ENCODE assay signal across 15 mouse cellular contexts in the genomic region with DNA sequence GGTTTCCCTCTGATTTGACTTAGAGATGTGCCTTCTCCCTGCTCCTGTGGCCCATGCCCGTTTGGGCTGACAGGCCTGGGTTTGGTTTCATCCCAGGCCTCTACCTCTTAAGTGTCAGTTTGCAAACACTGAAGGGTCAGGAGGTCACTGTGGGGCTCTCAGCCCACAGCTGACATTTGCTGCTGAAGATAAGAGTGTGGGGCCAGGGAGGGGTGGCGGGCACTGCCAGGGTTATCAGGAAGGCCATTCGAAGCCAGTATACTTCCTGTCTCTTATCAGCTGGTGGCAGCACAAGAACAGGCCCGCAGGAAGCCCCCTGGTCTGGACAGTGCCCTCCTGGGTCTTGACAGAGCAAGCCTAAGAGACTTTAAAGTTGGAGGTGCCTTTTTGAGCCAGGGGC. TPM values are rescaled to one million over a fixed set of nuclear protein-coding genes. Genes with fewer than 3 reads are reported as not detected.
A peak's percentile ranks its signal among the peaks of the same experiment; 100 is the strongest.
DNase-seq lines count a peak whose midpoint lies in the region; ATAC-seq and TF ChIP-seq lines count a peak whose summit lies in the region.
"Had no signal": no experiment of that assay in that cellular context is flagged by ENCODE, and none has a peak within 500 bp of the region (broad histone marks: within the 10 kb centered on the region; RNA-seq: fewer than 3 reads in every experiment).

No protein-coding gene starts in this region.

- peaks cover 60% of the 10 kb centered on the region for H3K36me3 ChIP-seq in liver, postnatal 0 days (replicated peaks; ENCODE audit: insufficient read depth, low read length)
- H3K36me3 ChIP-seq in stomach, embryonic 15.5 days, result peaks cover 12% of the 10 kb centered on the region; the same call in 1 of the 2 replicates
- H3K36me3 ChIP-seq in limb, embryonic 10.5 days, result peaks cover 64% of the 10 kb centered on the region
- H3K36me3 ChIP-seq: midbrain, embryonic 15.5 days had no signal

- H3K9ac ChIP-seq in liver, postnatal 0 days (replicated peaks), result peak overlapping the region; percentile 36
- H3K9ac ChIP-seq in stomach, embryonic 15.5 days, result no peak overlapping the region
- H3K9ac ChIP-seq: limb, embryonic 12.5 days; midbrain, embryonic 15.5 days had no signal

- ATAC-seq in liver, postnatal 0 days, result peak; percentile 65
- peak; percentile 42; the same call in 1 of the 2 replicates for ATAC-seq in stomach, embryonic 15.5 days (ENCODE audit: insufficient read depth, low FRiP score, low read depth)
- ATAC-seq: midbrain, embryonic 15.5 days had no signal

- 24% methylated on average over 4 of the region's 4 CpGs for WGBS in liver, postnatal 0 days (ENCODE audit: insufficient replicate concordance)
- WGBS in stomach, embryonic 15.5 days, result 33% methylated on average over 4 of the region's 4 CpGs
- 55% methylated on average over 4 of the region's 4 CpGs for WGBS in limb, embryonic 10.5 days

- peak overlapping the region; percentile 43 for H3K4me2 ChIP-seq in liver, postnatal 0 days (ENCODE audit: low read depth, low read length)
- H3K4me2 ChIP-seq in stomach, embryonic 15.5 days, result no peak overlapping the region
- H3K4me2 ChIP-seq: limb, embryonic 12.5 days; midbrain, embryonic 15.5 days had no signal

- no peaks in the 10 kb centered on the region for H3K27me3 ChIP-seq in liver, postnatal 0 days (ENCODE audit: insufficient read depth, low read length)
- H3K27me3 ChIP-seq in stomach, embryonic 15.5 days (replicated peaks), result no peaks in the 10 kb centered on the region
- no peaks in the 10 kb centered on the region for H3K27me3 ChIP-seq in limb, embryonic 10.5 days (ENCODE audit: low read depth, poor library complexity, severe bottlenecking)
- H3K27me3 ChIP-seq: limb, embryonic 12.5 days; midbrain, embryonic 15.5 days had no signal

- no peak for TF ChIP-seq CTCF in gastrocnemius, adult 2 months (IDR thresholded peaks at IDR 0.05)
- TF ChIP-seq CTCF in liver, postnatal 0 days (IDR thresholded peaks at IDR 0.05; ENCODE audit: low read depth), result no peak

- H3K4me3 ChIP-seq in gastrocnemius, adult 2 months, result no peak overlapping the region
- 0 out of 2 replicates have a peak overlapping the region, but pooled peaks have one; percentile 3 for H3K4me3 ChIP-seq in liver, postnatal 0 days (ENCODE audit: low read depth, low read length)
- H3K4me3 ChIP-seq in stomach, embryonic 15.5 days (replicated peaks), result no peak overlapping the region
- no peak overlapping the region for H3K4me3 ChIP-seq in limb, embryonic 10.5 days
- H3K4me3 ChIP-seq: limb, embryonic 12.5 days; midbrain, embryonic 15.5 days had no signal

- intact Hi-C loops in gastrocnemius, adult 2 months (cut with DNase I), result no loop called here

- H3K9me3 ChIP-seq in liver, postnatal 0 days (ENCODE audit: low read length), result no peaks in the 10 kb centered on the region
- H3K9me3 ChIP-seq in stomach, embryonic 15.5 days, result no peaks in the 10 kb centered on the region
- H3K9me3 ChIP-seq in limb, embryonic 10.5 days (replicated peaks), result no peaks in the 10 kb centered on the region
- H3K9me3 ChIP-seq: limb, embryonic 12.5 days; midbrain, embryonic 15.5 days had no signal

- DNase-seq in gastrocnemius, adult 2 months, result no peak
- no peak for DNase-seq in gastrocnemius, adult 18-20 months (ENCODE audit: low spot score)
- peak; percentile 74 for DNase-seq in spleen, adult 12 weeks (ENCODE audit: low spot score)
- DNase-seq in spleen, adult 18-20 months, result no peak
- DNase-seq in liver, postnatal 0 days, result peak; percentile 79
- DNase-seq in ovary, postnatal 36 days (ENCODE audit: low spot score), result no peak
- DNase-seq in limb, embryonic 10.5 days (ENCODE audit: low spot score), result no peak
- DNase-seq: adrenal gland, postnatal 10 days; B cell, adult 2 months; cerebellum, adult 8-10 months; gastrocnemius, postnatal 10 days; layer of hippocampus, adult 9-11 months had no signal

- peaks cover 62% of the 10 kb centered on the region for H3K4me1 ChIP-seq in liver, postnatal 0 days (ENCODE audit: insufficient read depth)
- 0 out of 2 replicates have a peak, but pooled peaks cover 9% of the 10 kb centered on the region for H3K4me1 ChIP-seq in stomach, embryonic 15.5 days
- H3K4me1 ChIP-seq in limb, embryonic 10.5 days, result 0 out of 2 replicates have a peak, but pooled peaks cover 2% of the 10 kb centered on the region
- H3K4me1 ChIP-seq: limb, embryonic 12.5 days; midbrain, embryonic 15.5 days had no signal

- TF ChIP-seq EP300 in liver, postnatal 0 days (IDR thresholded peaks at IDR 0.05; ENCODE audit: low read depth), result peak; percentile 100

- H3K27ac ChIP-seq in gastrocnemius, adult 2 months, result peak overlapping the region; percentile 24; the same call in 1 of the 2 replicates
- H3K27ac ChIP-seq in liver, postnatal 0 days (ENCODE audit: low read depth), result peak overlapping the region; percentile 92
- 0 out of 2 replicates have a peak overlapping the region, but pooled peaks have one; percentile 3 for H3K27ac ChIP-seq in stomach, embryonic 15.5 days
- H3K27ac ChIP-seq in limb, embryonic 10.5 days, result no peak overlapping the region
- H3K27ac ChIP-seq: limb, embryonic 12.5 days; midbrain, embryonic 15.5 days had no signal

RNA-seq across cellular contexts. Expression of gene Rbm38, which starts 14.7 kb away (rescaled TPM):
- total RNA-seq in gastrocnemius, adult 2 months (2021), result 100 to 1,000 TPM; 181 to 246 TPM
- 100 to 1,000 TPM; 225 to 230 TPM for total RNA-seq in gastrocnemius, adult 18-20 months (2021)
- polyA plus RNA-seq in liver, postnatal 0 days (2015; fragmentation: Nextera tagmentation; extraction: Ambion mirVana), result 124 and 126 TPM in 2 replicates
- 43.6 and 56.6 TPM in 2 replicates for polyA plus RNA-seq in stomach, embryonic 15.5 days (2015; fragmentation: Nextera tagmentation; extraction: Ambion mirVana)
- 74.1 and 97.5 TPM in 2 replicates for polyA plus RNA-seq in limb, embryonic 10.5 days (2016; fragmentation: Nextera tagmentation; extraction: Ambion mirVana)

RNA-seq across cellular contexts. Expression of gene Rae1, which starts 35.1 kb away (rescaled TPM):
- 10 to 100 TPM; 12.4 to 14.4 TPM for total RNA-seq in gastrocnemius, adult 2 months (2021)
- 10 to 100 TPM; 11.0 to 11.2 TPM for total RNA-seq in gastrocnemius, adult 18-20 months (2021)
- polyA plus RNA-seq in liver, postnatal 0 days (2015; fragmentation: Nextera tagmentation; extraction: Ambion mirVana), result 40.0 and 41.5 TPM in 2 replicates
- 110 and 118 TPM in 2 replicates for polyA plus RNA-seq in stomach, embryonic 15.5 days (2015; fragmentation: Nextera tagmentation; extraction: Ambion mirVana)
- 179 and 196 TPM in 2 replicates for polyA plus RNA-seq in limb, embryonic 10.5 days (2016; fragmentation: Nextera tagmentation; extraction: Ambion mirVana)

RNA-seq across cellular contexts. Expression of gene Spo11, which starts 57.5 kb away (rescaled TPM):
- total RNA-seq in gastrocnemius, adult 2 months (2021), result not detected
- not detected for total RNA-seq in gastrocnemius, adult 18-20 months (2021)
- polyA plus RNA-seq in liver, postnatal 0 days (2015; fragmentation: Nextera tagmentation; extraction: Ambion mirVana), result 0.07 and 0.09 TPM in 2 replicates
- polyA plus RNA-seq in stomach, embryonic 15.5 days (2015; fragmentation: Nextera tagmentation; extraction: Ambion mirVana), result 0.06 and 0.31 TPM in 2 replicates
- polyA plus RNA-seq in limb, embryonic 10.5 days (2016; fragmentation: Nextera tagmentation; extraction: Ambion mirVana), result 0.36 and 0.79 TPM in 2 replicates
- total RNA-seq: adrenal gland, postnatal 10 days; gastrocnemius, postnatal 10 days had no signal

Comparison
In these comparisons a context has a peak if more than half of its experiments do, and no peak if none do; other contexts are left out.
1. DNase-seq: peak in spleen, adult 12 weeks (single experiment) and liver, postnatal 0 days (single experiment); none in gastrocnemius, adult 2 months (single experiment), gastrocnemius, adult 18-20 months (single experiment), spleen, adult 18-20 months (0 of 2), ovary, postnatal 36 days (single experiment) and limb, embryonic 10.5 days (single experiment).